Mouse (Mus musculus) heart, embryonic 16.5 days (tissue): ENCODE measurements around the gene Pkig. TPM values are rescaled to one million over a fixed set of nuclear protein-coding genes. Genes with fewer than 3 reads are reported as not detected.
"Not testable (repeated sequence)": the region's sequence is repeated elsewhere in the genome, so short reads cannot be mapped to it uniquely, and the experiment has no call there.

ENCODE experiments used
- ATAC-seq: fragments of 200-750 bp; cut with Nextera tagmentation; replicated peaks from 2 replicates; pipeline ENCODE4 v1.8.0; 2017; ENCODE audit warnings: moderate number of reproducible peaks; ENCODE audit not compliant: insufficient read depth, low FRiP score; ENCODE audit errors: extremely low read depth
- H3K27ac ChIP-seq: fragments of 300-500 bp; sonication (generic); 2 replicates; pipeline ENCODE4 v1.5.1; 2014; ENCODE audit warnings: mild to moderate bottlenecking, low read length, control low read depth, moderate library complexity
- H3K27me3 ChIP-seq: fragments of 300-500 bp; sonication (generic); 2 replicates; pipeline ENCODE4 v1.6.1; 2014; ENCODE audit warnings: low read length, mixed read lengths; ENCODE audit not compliant: control insufficient read depth, insufficient read depth
- H3K36me3 ChIP-seq: fragments of 300-500 bp; sonication (generic); 2 replicates; pipeline ENCODE4 v1.6.1; 2014; ENCODE audit not compliant: control insufficient read depth, insufficient read depth
- H3K4me1 ChIP-seq: fragments of 300-500 bp; sonication (generic); 2 replicates; pipeline ENCODE4 v1.6.1; 2014; ENCODE audit warnings: low read length, mixed read lengths; ENCODE audit not compliant: control insufficient read depth, insufficient read depth
- H3K4me2 ChIP-seq: fragments of 300-500 bp; sonication (generic); 2 replicates; pipeline ENCODE4 v1.6.1; 2014; ENCODE audit warnings: low read depth, mild to moderate bottlenecking, control low read depth, low read length
- H3K4me3 ChIP-seq: fragments of 300-500 bp; sonication (generic); 2 replicates; pipeline ENCODE4 v1.5.1; 2014; ENCODE audit warnings: mild to moderate bottlenecking, control low read depth, low read length
- H3K9ac ChIP-seq: fragments of 300-500 bp; sonication (generic); 2 replicates; pipeline ENCODE4 v1.6.1; 2014; ENCODE audit warnings: low read length, control low read depth
- H3K9me3 ChIP-seq: fragments of 300-500 bp; sonication (generic); replicated peaks from 2 replicates; pipeline ENCODE4 v1.6.1; 2016; ENCODE audit warnings: low read length; ENCODE audit not compliant: control insufficient read depth
- WGBS: fragments of 180-500 bp; shearing (Covaris S2); extraction: QIAGEN DNeasy Blood & Tissue Kit; methylation state at CpG from one replicate; pipeline ENCODE4 v1.1.7; 2014; 5-methylcytosine and 5-hydroxymethylcytosine counted together
- polyA plus RNA-seq: library from polyadenylated mRNA; unstranded; fragments of >200 nt; fragmentation: Nextera tagmentation; extraction: Ambion mirVana; gene quantifications from 2 replicates; pipeline ENCODE4 v1.2.1, GENCODE M21; 2015

The Pkig gene
- polyA plus RNA-seq, 1 experiment from 2014 or later, result 420 TPM

GRCm38 (mm10) chr2:163685761-163686200 lies 27.6 kb downstream of the Pkig start:
- WGBS, result 16% methylated on average over 6 of the region's 6 CpGs
- H3K4me2 ChIP-seq, result peak overlapping the region; percentile 55
- H3K9ac ChIP-seq, result peak overlapping the region; percentile 65
- no peaks in the 10 kb centered on the region for H3K9me3 ChIP-seq
- no peaks in the 10 kb centered on the region for H3K27me3 ChIP-seq
- peak; percentile 87 for ATAC-seq
- H3K27ac ChIP-seq, result peak overlapping the region; percentile 100
- H3K4me1 ChIP-seq, result peaks cover 66% of the 10 kb centered on the region
- H3K4me3 ChIP-seq, result peak overlapping the region; percentile 19; the same call in 1 of the 2 replicates
- no peaks in the 10 kb centered on the region for H3K36me3 ChIP-seq

DNA sequence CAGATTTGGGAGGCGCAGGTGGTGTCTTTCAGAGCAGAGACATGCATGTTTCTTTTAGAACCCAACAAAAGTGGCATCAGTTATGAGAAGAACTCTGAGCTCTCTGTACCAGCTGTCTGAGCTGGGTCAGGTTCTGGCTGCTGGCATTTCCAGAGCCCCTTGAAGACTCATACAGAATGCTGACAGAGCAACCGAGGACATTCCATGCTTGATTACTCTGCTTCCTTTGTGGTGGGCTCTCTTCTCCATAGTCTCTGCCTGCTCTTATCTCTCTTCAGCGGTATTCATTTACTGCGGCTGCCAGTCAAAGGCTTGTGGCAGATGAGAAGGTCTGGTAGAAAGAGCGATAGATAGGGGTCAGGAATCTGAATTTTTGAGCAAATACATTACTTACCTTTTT lies 28.0 kb downstream of the Pkig start:
- WGBS, result 24% methylated on average over 5 of the region's 5 CpGs
- Histone ChIP-seq H3K4me3 (peak overlapping the region; percentile 19; the same call in 1 of the 2 replicates), H3K9ac (peak overlapping the region; percentile 65), H3K9me3 (no peaks in the 10 kb centered on the region), H3K27ac (peak overlapping the region; percentile 100), H3K27me3 (no peaks in the 10 kb centered on the region), H3K36me3 (no peaks in the 10 kb centered on the region), H3K4me2 (peak overlapping the region; percentile 55), H3K4me1 (peaks cover 70% of the 10 kb centered on the region)
- peak; percentile 2; the same call in 1 of the 2 replicates for ATAC-seq

DNA sequence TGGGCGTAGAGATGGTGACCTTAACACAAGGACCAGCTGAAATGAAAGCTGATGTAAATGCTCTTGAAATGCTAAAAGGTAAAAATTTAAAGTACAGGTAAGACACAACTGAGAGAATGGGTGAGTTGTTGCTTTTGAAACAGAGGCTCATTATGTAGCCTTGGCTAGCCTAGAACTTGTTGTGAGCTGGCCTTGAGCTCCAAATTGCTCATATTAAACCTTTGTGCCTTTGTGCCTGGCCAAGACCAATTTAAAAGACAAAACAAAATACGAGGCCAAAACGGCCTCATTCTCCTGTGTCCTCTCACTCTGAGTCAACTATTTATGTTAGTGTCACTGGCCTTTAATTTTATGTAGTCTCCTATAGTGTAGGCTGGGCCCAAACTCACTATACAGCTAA lies 28.7 kb downstream of the Pkig start:
- Histone ChIP-seq H3K4me2 (peak overlapping the region; percentile 55; the same call in 1 of the 2 replicates), H3K9ac (peak overlapping the region; percentile 65; the same call in 1 of the 2 replicates), H3K9me3 (no peaks in the 10 kb centered on the region), H3K4me1 (peaks cover 72% of the 10 kb centered on the region), H3K27me3 (no peaks in the 10 kb centered on the region), H3K27ac (peak overlapping the region; percentile 100), H3K36me3 (no peaks in the 10 kb centered on the region), H3K4me3 (no peak overlapping the region)
- no peak for ATAC-seq
- 81% methylated on average over 3 of the region's 3 CpGs for WGBS

GRCm38 (mm10) chr2:163688377-163688776 lies 30.2 kb downstream of the Pkig start:
- ATAC-seq, result peak; percentile 16; the same call in 1 of the 2 replicates
- WGBS, result 27% methylated on average over 1 of the region's 1 CpGs
- not testable (repeated sequence) for H3K27me3 ChIP-seq, H3K4me2 ChIP-seq, H3K9ac ChIP-seq, H3K4me3 ChIP-seq, H3K36me3 ChIP-seq, H3K9me3 ChIP-seq
- peak overlapping the region; percentile 89 for H3K27ac ChIP-seq
- H3K4me1 ChIP-seq, result peaks cover 80% of the 10 kb centered on the region

GRCm38 (mm10) chr2:163689771-163690170 lies 31.6 kb downstream of the Pkig start:
- no peak for ATAC-seq

DNA sequence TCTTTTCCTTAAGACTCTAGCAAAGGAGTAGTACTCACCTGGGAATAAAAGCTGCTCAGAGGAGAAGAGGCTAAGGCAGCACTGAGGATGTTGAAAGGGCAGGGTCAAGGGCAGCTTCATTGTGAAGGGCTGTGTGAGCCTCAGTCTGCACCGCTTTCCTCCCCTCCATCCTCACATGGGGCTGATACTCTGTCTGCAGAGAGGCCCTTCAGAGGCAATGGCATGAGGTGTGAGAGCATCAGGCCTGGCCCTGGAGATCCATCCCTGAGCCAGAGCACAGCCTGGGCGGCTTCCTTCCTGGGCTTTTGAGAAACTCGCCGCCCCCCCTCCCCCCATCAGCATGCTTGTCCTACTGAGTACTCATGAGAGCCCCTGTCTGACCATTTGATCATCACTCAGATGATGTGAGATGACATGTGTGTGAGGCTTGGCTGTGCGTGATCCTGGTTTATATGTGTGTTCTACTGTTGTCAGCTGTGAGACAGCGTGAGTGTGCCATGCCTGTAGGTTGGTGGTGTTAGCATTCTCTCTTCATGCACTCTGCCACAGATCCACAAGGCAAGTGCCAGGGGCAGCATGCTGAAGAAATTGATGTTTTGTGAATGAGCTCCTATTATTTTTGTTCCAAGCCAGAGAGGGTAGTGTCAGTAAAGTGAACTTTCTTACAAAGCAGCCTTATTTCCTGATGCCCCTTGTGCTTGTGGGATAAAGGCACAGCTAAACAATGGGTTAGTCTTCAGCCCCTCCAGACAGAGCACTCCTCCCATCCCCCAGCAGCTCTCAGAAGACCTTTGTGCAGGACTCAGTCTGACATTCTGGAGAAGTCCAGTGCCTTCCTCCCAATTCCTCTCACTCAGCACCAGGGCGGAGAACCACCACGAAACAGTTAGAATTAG lies 32.5 kb downstream of the Pkig start:
- H3K9ac ChIP-seq, result peak overlapping the region; percentile 49; the same call in 1 of the 2 replicates
- no peaks in the 10 kb centered on the region for H3K9me3 ChIP-seq
- H3K4me2 ChIP-seq, result no peak overlapping the region
- ATAC-seq, result no peak
- H3K36me3 ChIP-seq, result no peaks in the 10 kb centered on the region
- peak overlapping the region; percentile 89 for H3K27ac ChIP-seq
- 63% methylated on average over 8 of the region's 8 CpGs for WGBS
- H3K4me3 ChIP-seq, result no peak overlapping the region
- peaks cover 84% of the 10 kb centered on the region for H3K4me1 ChIP-seq
- no peaks in the 10 kb centered on the region for H3K27me3 ChIP-seq

More at GRCm38 (mm10) chr2:163689771-163690170, 31.6 kb downstream of the Pkig start:
- Histone ChIP-seq H3K4me1 (peaks cover 86% of the 10 kb centered on the region), H3K4me2 (no peak overlapping the region), H3K9me3 (no peaks in the 10 kb centered on the region), H3K27me3 (no peaks in the 10 kb centered on the region), H3K9ac (peak overlapping the region; percentile 24), H3K4me3 (no peak overlapping the region), H3K27ac (peak overlapping the region; percentile 89), H3K36me3 (no peaks in the 10 kb centered on the region)
- 61% methylated on average over 3 of the region's 3 CpGs for WGBS

GRCm38 (mm10) chr2:163691846-163692605 lies 33.8 kb downstream of the Pkig start:
- no peak for ATAC-seq
- Histone ChIP-seq H3K9ac (no peak overlapping the region), H3K4me2 (no peak overlapping the region), H3K27me3 (no peaks in the 10 kb centered on the region), H3K4me1 (peaks cover 86% of the 10 kb centered on the region), H3K4me3 (no peak overlapping the region), H3K27ac (peak overlapping the region; percentile 89), H3K9me3 (no peaks in the 10 kb centered on the region), H3K36me3 (no peaks in the 10 kb centered on the region)
- WGBS, result 65% methylated on average over 6 of the region's 6 CpGs

DNA sequence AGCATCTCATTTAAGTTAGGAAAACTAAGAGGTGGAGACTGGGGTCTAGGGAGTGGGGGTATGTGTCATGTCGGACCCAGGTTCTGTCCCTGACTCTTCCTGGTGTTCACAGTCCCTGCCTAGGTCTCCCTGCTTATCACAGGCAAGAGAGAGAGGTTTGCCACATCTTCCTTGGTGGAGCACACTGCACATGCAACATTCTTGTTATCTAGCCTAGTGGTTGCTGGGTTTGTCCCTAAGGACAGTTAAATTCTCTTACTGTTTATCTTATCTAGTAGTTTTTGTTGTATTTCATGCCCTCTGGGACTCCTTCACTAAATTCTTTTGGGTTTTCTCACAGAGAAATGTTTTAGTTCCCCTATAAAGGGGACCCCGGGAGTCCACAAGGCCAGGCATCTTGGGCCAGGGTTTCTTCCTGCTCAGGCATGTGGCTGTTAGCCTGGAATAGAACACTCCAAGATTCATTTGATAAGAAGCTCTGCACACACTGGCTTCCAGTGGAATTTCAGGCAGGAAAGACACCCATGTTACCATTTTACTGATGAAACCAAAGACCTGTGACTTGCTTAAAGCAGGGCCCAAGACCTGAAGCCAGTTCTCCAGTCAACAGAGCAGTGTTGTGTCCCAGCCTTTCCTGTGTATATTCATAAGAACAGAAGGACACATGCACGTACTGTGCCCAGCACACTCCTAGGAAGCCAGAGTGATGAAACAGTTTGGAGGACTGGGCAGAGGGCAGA lies 34.9 kb downstream of the Pkig start:
- H3K9ac ChIP-seq, result peak overlapping the region; percentile 67
- H3K4me1 ChIP-seq, result peaks cover 88% of the 10 kb centered on the region
- H3K36me3 ChIP-seq, result no peaks in the 10 kb centered on the region
- peak overlapping the region; percentile 89 for H3K27ac ChIP-seq
- no peak for ATAC-seq
- peak overlapping the region; percentile 55; the same call in 1 of the 2 replicates for H3K4me2 ChIP-seq
- H3K27me3 ChIP-seq, result no peaks in the 10 kb centered on the region
- H3K9me3 ChIP-seq, result no peaks in the 10 kb centered on the region
- no peak overlapping the region for H3K4me3 ChIP-seq
- 43% methylated on average over 3 of the region's 3 CpGs for WGBS
